Mouse (Mus musculus) midbrain, embryonic 13.5 days (tissue): ENCODE results near the gene Exoc3. TPM values are rescaled to one million over a fixed set of nuclear protein-coding genes. Genes with fewer than 3 reads are reported as not detected.

ENCODE experiments used
- ATAC-seq: fragments of 200-750 bp; cut with Nextera tagmentation; 2 replicates; pipeline ENCODE4 v1.8.0; 2017; ENCODE audit warnings: mild to moderate bottlenecking, moderate TSS enrichment, moderate library complexity
- H3K27ac ChIP-seq: fragments of 300-500 bp; sonication (generic); 2 replicates; pipeline ENCODE4 v1.5.1; 2015; ENCODE audit warnings: inconsistent platforms, mild to moderate bottlenecking, moderate library complexity
- H3K27me3 ChIP-seq: fragments of 300-500 bp; sonication (generic); 2 replicates; pipeline ENCODE4 v1.6.1; 2015; ENCODE audit warnings: mild to moderate bottlenecking, inconsistent platforms
- H3K36me3 ChIP-seq: fragments of 300-500 bp; sonication (generic); 2 replicates; pipeline ENCODE4 v1.6.1; 2015; ENCODE audit warnings: mild to moderate bottlenecking, inconsistent platforms
- H3K4me1 ChIP-seq: fragments of 300-500 bp; sonication (generic); replicated peaks from 2 replicates; pipeline ENCODE4 v1.6.1; 2015; ENCODE audit warnings: inconsistent platforms
- H3K4me2 ChIP-seq: fragments of 300-500 bp; sonication (generic); replicated peaks from 2 replicates; pipeline ENCODE4 v1.6.1; 2015; ENCODE audit warnings: moderate library complexity, mild to moderate bottlenecking, inconsistent platforms
- H3K4me3 ChIP-seq: fragments of 300-500 bp; sonication (generic); replicated peaks from 2 replicates; pipeline ENCODE4 v1.5.1; 2015; ENCODE audit warnings: mild to moderate bottlenecking, inconsistent platforms
- H3K9ac ChIP-seq: fragments of 300-500 bp; sonication (generic); replicated peaks from 2 replicates; pipeline ENCODE4 v1.6.1; 2015; ENCODE audit warnings: mild to moderate bottlenecking, inconsistent platforms
- H3K9me3 ChIP-seq: fragments of 300-500 bp; sonication (generic); 2 replicates; pipeline ENCODE4 v1.6.1; 2016; ENCODE audit warnings: mild to moderate bottlenecking, inconsistent platforms
- WGBS: fragments of 180-500 bp; shearing (Covaris S2); methylation state at CpG from one replicate; pipeline ENCODE4 v1.1.7; 2015; 5-methylcytosine and 5-hydroxymethylcytosine counted together
- polyA plus RNA-seq: library from polyadenylated mRNA; unstranded; fragments of >200 nt; fragmentation: Nextera tagmentation; extraction: Ambion mirVana; gene quantifications from 2 replicates; pipeline ENCODE4 v1.2.1, GENCODE M21; 2015

Gene Exoc3
- polyA plus RNA-seq, 1 experiment from 2014 or later, result 105 TPM

GRCm38 (mm10) chr13:74127571-74127970 lies 81.0 kb downstream of the Exoc3 start:
- H3K9me3 ChIP-seq, result no peaks in the 10 kb centered on the region

GRCm38 (mm10) chr13:74122632-74123031 lies 85.9 kb downstream of the Exoc3 start:
- Histone ChIP-seq H3K9ac (no peak overlapping the region), H3K4me3 (no peak overlapping the region), H3K36me3 (no peaks in the 10 kb centered on the region), H3K27ac (no peak overlapping the region), H3K27me3 (peaks cover 58% of the 10 kb centered on the region), H3K4me1 (peaks cover 8% of the 10 kb centered on the region), H3K4me2 (no peak overlapping the region), H3K9me3 (no peaks in the 10 kb centered on the region)
- whole genome bisulfite sequencing, result 74% methylated on average over 3 of the region's 3 CpGs
- ATAC-seq, result no peak

More at GRCm38 (mm10) chr13:74127571-74127970, 81.0 kb downstream of the Exoc3 start:
- H3K9ac ChIP-seq, result no peak overlapping the region
- no peaks in the 10 kb centered on the region for H3K4me1 ChIP-seq
- H3K4me3 ChIP-seq, result no peak overlapping the region
- H3K27me3 ChIP-seq, result peaks cover 19% of the 10 kb centered on the region
- H3K27ac ChIP-seq, result no peak overlapping the region
- no peak for ATAC-seq
- 64% methylated on average over 7 of the region's 7 CpGs for WGBS
- no peaks in the 10 kb centered on the region for H3K36me3 ChIP-seq
- H3K4me2 ChIP-seq, result no peak overlapping the region

GRCm38 (mm10) chr13:74121795-74122330 lies 86.7 kb downstream of the Exoc3 start:
- peaks cover 58% of the 10 kb centered on the region for H3K27me3 ChIP-seq
- H3K9ac ChIP-seq, result no peak overlapping the region; the same call in 1 of the 2 replicates
- 31% methylated on average over 14 of the region's 14 CpGs for WGBS
- H3K4me1 ChIP-seq, result peaks cover 8% of the 10 kb centered on the region
- H3K27ac ChIP-seq, result no peak overlapping the region
- no peaks in the 10 kb centered on the region for H3K9me3 ChIP-seq
- H3K36me3 ChIP-seq, result no peaks in the 10 kb centered on the region
- H3K4me3 ChIP-seq, result peak overlapping the region; percentile 43
- no peak for ATAC-seq
- peak overlapping the region; percentile 69 for H3K4me2 ChIP-seq

- Histone ChIP-seq H3K4me2 (peak within 1 kb of the TSS; percentile 69), H3K9ac (peak within 1 kb of the TSS; percentile 56), H3K36me3 (no peaks in the 10 kb centered on the region), H3K27me3 (peaks cover 58% of the 10 kb centered on the region), H3K9me3 (no peaks in the 10 kb centered on the region), H3K27ac (no peak within 1 kb of the TSS), H3K4me1 (peaks cover 8% of the 10 kb centered on the region), H3K4me3 (peak within 1 kb of the TSS; percentile 43)
- peak; percentile 53; the same call in 1 of the 2 replicates for ATAC-seq
- WGBS, result under 1% methylated on average over 35 of the region's 35 CpGs
Observed at GRCm38 (mm10) chr13:74121141-74121602, 87.4 kb downstream of the Exoc3 start, which contains the start of gene Slc9a3. Slc9a3 (plus strand) TSS chr13:74121457.

Other genes with a start within 250 kb of the Exoc3 start
- gene Zdhhc11, start 244.9 kb downstream of the Exoc3 start, polyA plus RNA-seq, result not detected in 2 replicates
- gene Tppp, start 199.3 kb downstream of the Exoc3 start, polyA plus RNA-seq, result 6.4 and 6.7 TPM in 2 replicates
- 13.0 and 14.1 TPM in 2 replicates for gene Cep72, start 146.4 kb downstream of the Exoc3 start, polyA plus RNA-seq
- 0.03 TPM in 1 of 2 replicates, not detected in the other for gene Slc9a3, start 87.3 kb downstream of the Exoc3 start, polyA plus RNA-seq
- 0.77 and 1.1 TPM in 2 replicates for gene Ahrr, start 83.6 kb upstream of the Exoc3 start, polyA plus RNA-seq
- gene Pdcd6, start 108.8 kb upstream of the Exoc3 start, polyA plus RNA-seq, result 115 and 118 TPM in 2 replicates
- 219 and 222 TPM in 2 replicates for gene Sdha, start 141.5 kb upstream of the Exoc3 start, polyA plus RNA-seq
- gene Ccdc127, start 141.6 kb upstream of the Exoc3 start, polyA plus RNA-seq, result 47.3 and 51.6 TPM in 2 replicates
- gene Lrrc14b, start 155.3 kb upstream of the Exoc3 start, polyA plus RNA-seq, result not detected in 2 replicates
- gene Zfp72, start 182.1 kb upstream of the Exoc3 start, polyA plus RNA-seq, result 4.2 and 6.2 TPM in 2 replicates
- gene Ftl1-ps1, start 191.0 kb upstream of the Exoc3 start, polyA plus RNA-seq, result 97.5 and 136 TPM in 2 replicates